Mouse (Mus musculus) heart, adult 2 months (tissue): ENCODE measurements around the gene Golph3l.
"Not testable (repeated sequence)": the region's sequence is repeated elsewhere in the genome, so short reads cannot be mapped to it uniquely, and the experiment has no call there.

ENCODE experiments used
- CTCF ChIP-seq: fragments of 200-600 bp; IDR thresholded peaks from 2 replicates; pipeline ENCODE4 v1.8.1; 2022; ENCODE audit warnings: antibody characterized with exemption, mild to moderate bottlenecking, moderate library complexity
- POLR2A ChIP-seq: fragments of 200-500 bp; IDR thresholded peaks from 2 replicates; pipeline ENCODE4 v1.6.1; 2011; ENCODE audit warnings: mild to moderate bottlenecking, low read depth, low read length, control low read depth; ENCODE audit not compliant: insufficient read depth

- TF ChIP-seq CTCF: not testable (repeated sequence)
- TF ChIP-seq POLR2A: peak; percentile 24; the same call in 1 of the 2 replicates
Measured at GRCm38 (mm10) chr3:95654371-95654770, 65.6 kb downstream of the Golph3l start.
